Mouse (Mus musculus): ENCODE data around the gene Micall2. TPM values are rescaled to one million over a fixed set of nuclear protein-coding genes. Genes with fewer than 3 reads are reported as not detected.
A peak's percentile ranks its signal among the peaks of the same experiment; 100 is the strongest.
"Not testable (repeated sequence)": the region's sequence is repeated elsewhere in the genome, so short reads cannot be mapped to it uniquely, and the experiment has no call there.

Micall2 gene
- polyA plus RNA-seq, 1 experiment from 2014 or later: 2.3 TPM

GRCm38 (mm10) chr5:139754753-139755152 is 18.6 kb upstream of the Micall2 start:
- no peaks in the 10 kb centered on the region for H3K27me3 ChIP-seq (ENCODE audit: control insufficient read depth, insufficient read depth, low read length)
- H3K4me1 ChIP-seq (ENCODE audit: control insufficient read depth, insufficient read depth, low read length): no peaks in the 10 kb centered on the region
- no peak overlapping the region for H3K4me2 ChIP-seq (ENCODE audit: low read depth, low read length)
- 32% methylated on average over 12 of the region's 12 CpGs for WGBS
- no peak overlapping the region for H3K4me3 ChIP-seq (ENCODE audit: low read length)
- no peaks in the 10 kb centered on the region for H3K9me3 ChIP-seq (replicated peaks; ENCODE audit: control insufficient read depth, low read length)
- no peak overlapping the region for H3K27ac ChIP-seq (ENCODE audit: low read length)
- H3K36me3 ChIP-seq (ENCODE audit: control insufficient read depth, insufficient read depth): peaks cover 43% of the 10 kb centered on the region
- ATAC-seq (replicated peaks; ENCODE audit: extremely low read depth, insufficient read depth, low FRiP score): no peak
- H3K9ac ChIP-seq (ENCODE audit: low read length): no peak overlapping the region

GRCm38 (mm10) chr5:139750535-139750934 is 14.4 kb upstream of the Micall2 start:
- no peak overlapping the region for H3K4me2 ChIP-seq (ENCODE audit: low read depth, low read length)
- ATAC-seq (replicated peaks; ENCODE audit: extremely low read depth, insufficient read depth, low FRiP score): no peak

GRCm38 (mm10) chr5:139749413-139750125 is 13.4 kb upstream of the Micall2 start:
- WGBS: 79% methylated on average over 16 of the region's 16 CpGs
- no peaks in the 10 kb centered on the region for H3K9me3 ChIP-seq (replicated peaks; ENCODE audit: control insufficient read depth, low read length)

More at GRCm38 (mm10) chr5:139750535-139750934, 14.4 kb upstream of the Micall2 start:
- no peaks in the 10 kb centered on the region for H3K27me3 ChIP-seq (ENCODE audit: control insufficient read depth, insufficient read depth, low read length)
- no peak overlapping the region for H3K27ac ChIP-seq (ENCODE audit: low read length)
- no peak overlapping the region for H3K9ac ChIP-seq (ENCODE audit: low read length)
- H3K4me3 ChIP-seq (ENCODE audit: low read length): no peak overlapping the region
- H3K9me3 ChIP-seq (replicated peaks; ENCODE audit: control insufficient read depth, low read length): no peaks in the 10 kb centered on the region
- H3K36me3 ChIP-seq (ENCODE audit: control insufficient read depth, insufficient read depth): peaks cover 22% of the 10 kb centered on the region
- H3K4me1 ChIP-seq (ENCODE audit: control insufficient read depth, insufficient read depth, low read length): no peaks in the 10 kb centered on the region

GRCm38 (mm10) chr5:139745771-139746170 is 9.6 kb upstream of the Micall2 start:
- 0% methylated on average over 3 of the region's 3 CpGs for WGBS
- H3K27ac ChIP-seq (ENCODE audit: low read length): no peak overlapping the region
- no peak overlapping the region for H3K4me2 ChIP-seq (ENCODE audit: low read depth, low read length)
- no peaks in the 10 kb centered on the region for H3K9me3 ChIP-seq (replicated peaks; ENCODE audit: control insufficient read depth, low read length)
- peaks cover 5% of the 10 kb centered on the region; the same call in 1 of the 2 replicates for H3K36me3 ChIP-seq (ENCODE audit: control insufficient read depth, insufficient read depth)
- H3K4me3 ChIP-seq (ENCODE audit: low read length): no peak overlapping the region
- no peaks in the 10 kb centered on the region for H3K27me3 ChIP-seq (ENCODE audit: control insufficient read depth, insufficient read depth, low read length)
- peak; percentile 69 for ATAC-seq (replicated peaks; ENCODE audit: extremely low read depth, insufficient read depth, low FRiP score)
- H3K4me1 ChIP-seq (ENCODE audit: control insufficient read depth, insufficient read depth, low read length): no peaks in the 10 kb centered on the region
- H3K9ac ChIP-seq (ENCODE audit: low read length): no peak overlapping the region

More at GRCm38 (mm10) chr5:139749413-139750125, 13.4 kb upstream of the Micall2 start:
- H3K4me2 ChIP-seq (ENCODE audit: low read depth, low read length): no peak overlapping the region
- ATAC-seq (replicated peaks; ENCODE audit: extremely low read depth, insufficient read depth, low FRiP score): no peak
- H3K36me3 ChIP-seq (ENCODE audit: control insufficient read depth, insufficient read depth): peaks cover 18% of the 10 kb centered on the region
- no peaks in the 10 kb centered on the region for H3K4me1 ChIP-seq (ENCODE audit: control insufficient read depth, insufficient read depth, low read length)
- H3K9ac ChIP-seq (ENCODE audit: low read length): no peak overlapping the region
- H3K4me3 ChIP-seq (ENCODE audit: low read length): no peak overlapping the region
- no peaks in the 10 kb centered on the region for H3K27me3 ChIP-seq (ENCODE audit: control insufficient read depth, insufficient read depth, low read length)
- H3K27ac ChIP-seq (ENCODE audit: low read length): no peak overlapping the region

- H3K9me3 ChIP-seq (replicated peaks; ENCODE audit: control insufficient read depth, low read length); H3K27ac ChIP-seq (ENCODE audit: low read length); H3K9ac ChIP-seq (ENCODE audit: low read length); H3K4me2 ChIP-seq (ENCODE audit: low read depth, low read length); H3K36me3 ChIP-seq (ENCODE audit: control insufficient read depth, insufficient read depth); H3K4me1 ChIP-seq (ENCODE audit: control insufficient read depth, insufficient read depth, low read length); H3K27me3 ChIP-seq (ENCODE audit: control insufficient read depth, insufficient read depth, low read length); H3K4me3 ChIP-seq (ENCODE audit: low read length); ATAC-seq (replicated peaks; ENCODE audit: extremely low read depth, insufficient read depth, low FRiP score): not testable (repeated sequence)
- whole genome bisulfite sequencing: 30% methylated on average over 3 of the region's 3 CpGs
Observed at GRCm38 (mm10) chr5:139742640-139743039, 6.5 kb upstream of the Micall2 start.

GRCm38 (mm10) chr5:139738592-139739315 is 2.6 kb upstream of the Micall2 start:
- H3K4me3 ChIP-seq (ENCODE audit: low read length): no peak overlapping the region
- no peak overlapping the region for H3K9ac ChIP-seq (ENCODE audit: low read length)
- 56% methylated on average over 7 of the region's 7 CpGs for WGBS
- H3K27me3 ChIP-seq (ENCODE audit: control insufficient read depth, insufficient read depth, low read length): no peaks in the 10 kb centered on the region
- H3K4me1 ChIP-seq (ENCODE audit: control insufficient read depth, insufficient read depth, low read length): peaks cover 12% of the 10 kb centered on the region; the same call in 1 of the 2 replicates
- no peaks in the 10 kb centered on the region for H3K9me3 ChIP-seq (replicated peaks; ENCODE audit: control insufficient read depth, low read length)
- H3K27ac ChIP-seq (ENCODE audit: low read length): no peak overlapping the region
- no peak for ATAC-seq (replicated peaks; ENCODE audit: extremely low read depth, insufficient read depth, low FRiP score)
- H3K4me2 ChIP-seq (ENCODE audit: low read depth, low read length): no peak overlapping the region
- no peaks in the 10 kb centered on the region for H3K36me3 ChIP-seq (ENCODE audit: control insufficient read depth, insufficient read depth)

GRCm38 (mm10) chr5:139737841-139738591 is 1.9 kb upstream of the Micall2 start:
- Histone ChIP-seq H3K9ac (ENCODE audit: low read length) (no peak overlapping the region), H3K27ac (ENCODE audit: low read length) (no peak overlapping the region), H3K27me3 (ENCODE audit: control insufficient read depth, insufficient read depth, low read length) (no peaks in the 10 kb centered on the region), H3K36me3 (ENCODE audit: control insufficient read depth, insufficient read depth) (no peaks in the 10 kb centered on the region), H3K4me3 (ENCODE audit: low read length) (no peak overlapping the region), H3K4me2 (ENCODE audit: low read depth, low read length) (no peak overlapping the region), H3K4me1 (ENCODE audit: control insufficient read depth, insufficient read depth, low read length) (peaks cover 12% of the 10 kb centered on the region), H3K9me3 (replicated peaks; ENCODE audit: control insufficient read depth, low read length) (no peaks in the 10 kb centered on the region)
- WGBS: 76% methylated on average over 14 of the region's 14 CpGs
- no peak for ATAC-seq (replicated peaks; ENCODE audit: extremely low read depth, insufficient read depth, low FRiP score)

GRCm38 (mm10) chr5:139736504-139736940 is 386 bp upstream of the Micall2 start:
- 0 out of 2 replicates have a peak, but pooled peaks have one; percentile 11 for ATAC-seq (replicated peaks; ENCODE audit: extremely low read depth, insufficient read depth, low FRiP score)
- Histone ChIP-seq H3K36me3 (ENCODE audit: control insufficient read depth, insufficient read depth) (no peaks in the 10 kb centered on the region), H3K27ac (ENCODE audit: low read length) (peak overlapping the region; percentile 43), H3K4me2 (ENCODE audit: low read depth, low read length) (peak overlapping the region; percentile 79), H3K9me3 (replicated peaks; ENCODE audit: control insufficient read depth, low read length) (no peaks in the 10 kb centered on the region), H3K4me1 (ENCODE audit: control insufficient read depth, insufficient read depth, low read length) (peaks cover 15% of the 10 kb centered on the region), H3K9ac (ENCODE audit: low read length) (peak overlapping the region; percentile 44; the same call in 1 of the 2 replicates), H3K4me3 (ENCODE audit: low read length) (peak overlapping the region; percentile 49), H3K27me3 (ENCODE audit: control insufficient read depth, insufficient read depth, low read length) (no peaks in the 10 kb centered on the region)
- WGBS: 13% methylated on average over 10 of the region's 10 CpGs

All from heart, embryonic 16.5 days (tissue).